Comparison of ENCODE assay signal across 9 mouse cellular contexts in genomic region chr6:34927156-34927555, GRCm38 (mm10). TPM values are rescaled to one million over a fixed set of nuclear protein-coding genes. Genes with fewer than 3 reads are reported as not detected.
DNase-seq lines count a peak whose midpoint lies in the region; ATAC-seq and TF ChIP-seq lines count a peak whose summit lies in the region.
"Had no signal": no experiment of that assay in that cellular context is flagged by ENCODE, and none has a peak within 500 bp of the region (broad histone marks: within the 10 kb centered on the region; RNA-seq: fewer than 3 reads in every experiment).

No protein-coding gene starts in this region.

- DNase-seq in urinary bladder, adult 18-20 months (ENCODE audit: low spot score in 2 of 2) = peak; percentile 31 to 54
- no peak for DNase-seq in urinary bladder, postnatal 10 days (ENCODE audit: low spot score)
- peak; percentile 60 for DNase-seq in c-Kit-positive CD71-positive TER-119-positive erythroid progenitor cells, embryonic 14.5 days (ENCODE audit: low spot score)
- peak; percentile 46 for DNase-seq in forebrain, postnatal 0 days
- DNase-seq in kidney, postnatal 14 days = peak; percentile 77
- DNase-seq in liver, postnatal 0 days = peak; percentile 76
- DNase-seq in retina, embryonic 14.5 days (ENCODE audit: low spot score) = peak; percentile 92
- peak; percentile 65 for DNase-seq in urinary bladder, postnatal 25 days (ENCODE audit: low spot score)

- H3K4me3 ChIP-seq in forebrain, postnatal 0 days (ENCODE audit: low read depth, low read length) = no peak overlapping the region
- H3K4me3 ChIP-seq in liver, postnatal 0 days (ENCODE audit: low read depth, low read length) = no peak overlapping the region

- H3K4me1 ChIP-seq in forebrain, postnatal 0 days (ENCODE audit: insufficient read depth) = no peaks in the 10 kb centered on the region
- no peaks in the 10 kb centered on the region for H3K4me1 ChIP-seq in liver, postnatal 0 days (ENCODE audit: insufficient read depth)

- no peak for TF ChIP-seq EP300 in liver, postnatal 0 days (IDR thresholded peaks at IDR 0.05; ENCODE audit: low read depth)

- no peaks in the 10 kb centered on the region for H3K27me3 ChIP-seq in forebrain, postnatal 0 days (ENCODE audit: insufficient read depth, low read length)
- no peaks in the 10 kb centered on the region for H3K27me3 ChIP-seq in liver, postnatal 0 days (ENCODE audit: insufficient read depth, low read length)

- no peaks in the 10 kb centered on the region for H3K36me3 ChIP-seq in forebrain, postnatal 0 days (ENCODE audit: insufficient read depth)
- H3K36me3 ChIP-seq in liver, postnatal 0 days (replicated peaks; ENCODE audit: insufficient read depth, low read length) = no peaks in the 10 kb centered on the region

- ATAC-seq in forebrain, postnatal 0 days = no peak
- peak; percentile 50; the same call in 1 of the 2 replicates for ATAC-seq in liver, postnatal 0 days

- H3K9me3 ChIP-seq in forebrain, postnatal 0 days (ENCODE audit: low read length) = no peaks in the 10 kb centered on the region
- H3K9me3 ChIP-seq in liver, postnatal 0 days (ENCODE audit: low read length) = no peaks in the 10 kb centered on the region

- H3K9ac ChIP-seq in forebrain, postnatal 0 days = no peak overlapping the region
- no peak overlapping the region for H3K9ac ChIP-seq in liver, postnatal 0 days (replicated peaks)

- no peak overlapping the region for H3K4me2 ChIP-seq in forebrain, postnatal 0 days (ENCODE audit: low read depth)
- no peak overlapping the region for H3K4me2 ChIP-seq in liver, postnatal 0 days (ENCODE audit: low read depth, low read length)

- peak; percentile 71 for TF ChIP-seq CTCF in forebrain, postnatal 0 days (IDR thresholded peaks at IDR 0.05; ENCODE audit: low read depth)
- peak; percentile 91 for TF ChIP-seq CTCF in liver, postnatal 0 days (IDR thresholded peaks at IDR 0.05; ENCODE audit: low read depth)

- 43% methylated on average over 4 of the region's 4 CpGs for WGBS in forebrain, postnatal 0 days
- 41% methylated on average over 4 of the region's 4 CpGs for WGBS in liver, postnatal 0 days (ENCODE audit: insufficient replicate concordance)

- no peak overlapping the region for H3K27ac ChIP-seq in forebrain, postnatal 0 days (ENCODE audit: low read depth, low read length)
- H3K27ac ChIP-seq in liver, postnatal 0 days (ENCODE audit: low read depth) = no peak overlapping the region

RNA-seq across cellular contexts. Expression of gene Stra8, which starts 7.2 kb away (rescaled TPM):
- not detected in 2 replicates for total RNA-seq in forebrain, postnatal 0 days (2014; rRNA removed)
- not detected in 2 replicates for polyA plus RNA-seq in forebrain, postnatal 0 days (2015; fragmentation: Nextera tagmentation; extraction: Ambion mirVana)
- not detected in 2 replicates for polyA plus RNA-seq in liver, postnatal 0 days (2015; fragmentation: Nextera tagmentation; extraction: Ambion mirVana)
- polyA plus RNA-seq: heart, embryonic 14.5 days had no signal

RNA-seq across cellular contexts. Expression of gene Wdr91, which starts 16.5 kb away (rescaled TPM):
- 28.4 and 37.3 TPM in 2 replicates for total RNA-seq in forebrain, postnatal 0 days (2014; rRNA removed)
- polyA plus RNA-seq in forebrain, postnatal 0 days (2015; fragmentation: Nextera tagmentation; extraction: Ambion mirVana) = 11.8 and 14.6 TPM in 2 replicates
- 5.5 and 5.7 TPM in 2 replicates for polyA plus RNA-seq in liver, postnatal 0 days (2015; fragmentation: Nextera tagmentation; extraction: Ambion mirVana)

RNA-seq across cellular contexts. Expression of gene Cyren, which starts 49.3 kb away (rescaled TPM):
- 5.7 and 6.3 TPM in 2 replicates for total RNA-seq in forebrain, postnatal 0 days (2014; rRNA removed)
- 4.5 and 5.0 TPM in 2 replicates for polyA plus RNA-seq in forebrain, postnatal 0 days (2015; fragmentation: Nextera tagmentation; extraction: Ambion mirVana)
- 4.5 and 4.9 TPM in 2 replicates for polyA plus RNA-seq in liver, postnatal 0 days (2015; fragmentation: Nextera tagmentation; extraction: Ambion mirVana)
